Mouse (Mus musculus): Measurements from ENCODE around the gene Myo16.

- TF ChIP-seq CTCF (IDR thresholded peaks at IDR 0.05; ENCODE audit: borderline replicate concordance, insufficient read depth, low read length) = no peak
- TF ChIP-seq POLR2A (IDR thresholded peaks at IDR 0.05; ENCODE audit: low read depth, low read length) = no peak
Measured at GRCm38 (mm10) chr8:10230746-10231369, 77.1 kb downstream of the Myo16 start.
